21 mouse cellular contexts compared by ENCODE assay signal in genomic region chr3:133523191-133523590, GRCm38 (mm10).
"Had no signal": no experiment of that assay in that cellular context is flagged by ENCODE, and none has a peak within 500 bp of the region (broad histone marks: within the 10 kb centered on the region; RNA-seq: fewer than 3 reads in every experiment).

No protein-coding gene starts in this region.

- H3K4me2 ChIP-seq: kidney, embryonic 15.5 days; limb, embryonic 12.5 days; limb, embryonic 15.5 days; liver, embryonic 11.5 days; liver, embryonic 15.5 days; midbrain, embryonic 12.5 days; midbrain, embryonic 15.5 days; neural tube, embryonic 12.5 days; neural tube, embryonic 15.5 days had no signal

- ATAC-seq: midbrain, embryonic 15.5 days had no signal

- H3K9ac ChIP-seq: kidney, embryonic 15.5 days; limb, embryonic 12.5 days; limb, embryonic 15.5 days; liver, embryonic 15.5 days; midbrain, embryonic 12.5 days; midbrain, embryonic 15.5 days; neural tube, embryonic 12.5 days; neural tube, embryonic 15.5 days had no signal

- H3K36me3 ChIP-seq: kidney, embryonic 15.5 days; liver, embryonic 15.5 days; midbrain, embryonic 15.5 days; neural tube, embryonic 12.5 days; neural tube, embryonic 15.5 days had no signal

- H3K4me1 ChIP-seq: limb, embryonic 12.5 days; liver, embryonic 15.5 days; midbrain, embryonic 12.5 days; midbrain, embryonic 15.5 days; neural tube, embryonic 12.5 days; neural tube, embryonic 15.5 days had no signal

- H3K4me3 ChIP-seq: kidney, embryonic 15.5 days; left cerebral cortex, adult 2 months; limb, embryonic 12.5 days; limb, embryonic 15.5 days; liver, embryonic 15.5 days; midbrain, embryonic 12.5 days; midbrain, embryonic 15.5 days; neural tube, embryonic 12.5 days; neural tube, embryonic 15.5 days had no signal

- H3K9me3 ChIP-seq: kidney, embryonic 15.5 days; limb, embryonic 12.5 days; limb, embryonic 15.5 days; liver, embryonic 15.5 days; midbrain, embryonic 12.5 days; midbrain, embryonic 15.5 days; neural tube, embryonic 12.5 days; neural tube, embryonic 15.5 days had no signal

- H3K27ac ChIP-seq: kidney, embryonic 15.5 days; left cerebral cortex, adult 2 months; limb, embryonic 12.5 days; limb, embryonic 15.5 days; liver, embryonic 15.5 days; midbrain, embryonic 12.5 days; midbrain, embryonic 15.5 days; neural tube, embryonic 12.5 days; neural tube, embryonic 15.5 days had no signal

- DNase-seq: kidney, adult 8-10 months; kidney, postnatal 10 days; kidney, postnatal 36 days; layer of hippocampus, postnatal 36 days; left cerebral cortex, postnatal 4 days; lung, adult 2 months; lung, postnatal 14 days; lung, postnatal 4 days; retina, postnatal 1 day; thymus, adult 18-20 months; thymus, postnatal 36 days had no signal

- H3K27me3 ChIP-seq: kidney, embryonic 15.5 days; limb, embryonic 12.5 days; limb, embryonic 15.5 days; liver, embryonic 15.5 days; midbrain, embryonic 12.5 days; midbrain, embryonic 15.5 days; neural tube, embryonic 12.5 days; neural tube, embryonic 15.5 days had no signal
